Mouse (Mus musculus) heart, adult 2 months (tissue): ENCODE results near the gene Rab3d.

ENCODE experiments used
- CTCF ChIP-seq: fragments of 200-600 bp; IDR thresholded peaks from 2 replicates; pipeline ENCODE4 v1.8.1; 2022; ENCODE audit warnings: antibody characterized with exemption, mild to moderate bottlenecking, moderate library complexity
- EP300 ChIP-seq: fragments of 200-500 bp; IDR thresholded peaks from 2 replicates; pipeline ENCODE4 v1.6.1; 2011; ENCODE audit warnings: low read depth, low read length, control low read depth; ENCODE audit not compliant: insufficient read depth
- POLR2A ChIP-seq: fragments of 200-500 bp; IDR thresholded peaks from 2 replicates; pipeline ENCODE4 v1.6.1; 2011; ENCODE audit warnings: mild to moderate bottlenecking, low read depth, low read length, control low read depth; ENCODE audit not compliant: insufficient read depth

DNA sequence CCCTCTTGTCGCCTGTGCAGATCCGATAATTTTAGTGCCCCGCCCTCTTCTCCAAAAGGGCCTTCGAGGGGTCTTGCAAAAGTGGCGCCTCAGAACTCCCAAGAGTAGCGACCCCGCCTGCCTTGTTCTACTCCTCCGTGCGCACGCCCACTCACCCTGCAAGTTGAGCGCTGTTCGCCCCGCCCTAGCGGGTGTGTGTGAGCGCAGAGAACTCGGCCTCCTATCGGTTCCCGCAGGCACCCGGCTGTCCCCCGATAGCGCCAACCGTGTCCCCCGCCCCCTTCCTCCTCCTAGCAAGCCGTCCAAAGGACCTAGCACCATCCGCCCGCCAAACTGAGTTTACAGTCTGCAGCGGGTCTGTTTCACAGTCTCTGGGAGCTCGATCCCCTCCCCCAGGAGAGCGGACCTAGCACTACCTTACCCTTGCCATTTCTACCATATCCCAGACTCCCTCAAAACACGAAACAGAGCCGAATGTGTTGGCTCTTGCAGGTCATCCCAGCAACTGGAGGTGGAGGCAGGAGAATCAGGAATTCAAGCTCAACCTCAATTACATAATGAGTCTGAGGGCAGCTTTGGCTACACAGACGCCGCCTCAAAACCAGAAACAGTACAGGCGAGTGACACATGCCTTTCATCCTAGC is 44.5 kb upstream of the Rab3d start:
- TF ChIP-seq CTCF (peak; percentile 50), POLR2A (no peak), EP300 (no peak)
